Mouse (Mus musculus): ENCODE data around the gene Antxrl.

The Antxrl gene

GRCm38 (mm10) chr14:34052516-34052915 is at the start of gene Antxrl:
Gene Antxrl (plus strand): TSS chr14:34052707.
- DNase-seq (ENCODE audit: low read depth): no peak

- no peak for DNase-seq (ENCODE audit: low read depth)
Observed at GRCm38 (mm10) chr14:34015063-34015462, 37.4 kb upstream of the Antxrl start, which contains the start of gene Gm30083. Gene Gm30083 (minus strand): TSS chr14:34015182.

GRCm38 (mm10) chr14:34016381-34016780 is 36.1 kb upstream of the Antxrl start, which contains the start of gene Gm5460:
Gene Gm5460 (plus strand): TSS chr14:34016758.
- DNase-seq (ENCODE audit: low read depth): no peak

DNA sequence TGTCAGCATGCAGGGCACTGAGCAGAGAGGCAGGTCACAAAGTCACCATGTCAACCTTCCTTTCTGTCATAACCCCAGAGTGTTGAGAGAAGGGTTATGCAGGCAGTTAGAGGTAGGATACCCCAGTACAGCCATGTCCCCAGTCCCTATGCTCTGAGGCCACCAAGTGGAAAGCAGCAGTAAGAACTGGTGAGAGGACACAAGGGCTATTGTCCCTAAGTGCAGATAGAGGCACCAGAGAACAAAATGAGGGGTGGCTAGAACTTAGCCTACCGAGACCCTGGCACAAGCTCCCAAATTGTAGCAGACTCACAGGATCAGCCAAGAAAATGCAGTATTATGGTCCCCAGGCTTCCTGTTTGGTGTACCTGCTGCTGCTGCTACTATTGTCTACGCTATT is 35.6 kb upstream of the Antxrl start:
- no peak for DNase-seq (ENCODE audit: low read depth)

DNA sequence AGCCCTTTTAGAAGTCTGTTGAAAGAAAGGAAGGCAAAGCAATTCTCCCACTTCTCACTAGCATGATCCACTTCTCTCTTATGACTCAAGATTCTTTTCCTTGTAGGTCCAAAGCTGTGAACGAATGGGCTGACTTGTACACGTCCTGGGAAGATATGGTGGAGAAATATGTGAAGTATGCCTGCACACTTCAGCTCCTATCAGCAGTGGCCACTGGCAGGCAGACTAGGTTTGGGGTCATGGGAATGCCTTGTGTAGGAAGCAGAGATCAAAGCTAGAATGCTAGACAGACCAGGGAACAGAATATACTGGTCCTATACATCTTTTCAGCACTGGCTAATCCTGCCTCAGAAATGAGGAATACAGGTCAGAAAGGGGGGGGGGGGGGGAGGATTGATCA is 25.8 kb upstream of the Antxrl start:
- no peak for DNase-seq (ENCODE audit: low read depth)

DNA sequence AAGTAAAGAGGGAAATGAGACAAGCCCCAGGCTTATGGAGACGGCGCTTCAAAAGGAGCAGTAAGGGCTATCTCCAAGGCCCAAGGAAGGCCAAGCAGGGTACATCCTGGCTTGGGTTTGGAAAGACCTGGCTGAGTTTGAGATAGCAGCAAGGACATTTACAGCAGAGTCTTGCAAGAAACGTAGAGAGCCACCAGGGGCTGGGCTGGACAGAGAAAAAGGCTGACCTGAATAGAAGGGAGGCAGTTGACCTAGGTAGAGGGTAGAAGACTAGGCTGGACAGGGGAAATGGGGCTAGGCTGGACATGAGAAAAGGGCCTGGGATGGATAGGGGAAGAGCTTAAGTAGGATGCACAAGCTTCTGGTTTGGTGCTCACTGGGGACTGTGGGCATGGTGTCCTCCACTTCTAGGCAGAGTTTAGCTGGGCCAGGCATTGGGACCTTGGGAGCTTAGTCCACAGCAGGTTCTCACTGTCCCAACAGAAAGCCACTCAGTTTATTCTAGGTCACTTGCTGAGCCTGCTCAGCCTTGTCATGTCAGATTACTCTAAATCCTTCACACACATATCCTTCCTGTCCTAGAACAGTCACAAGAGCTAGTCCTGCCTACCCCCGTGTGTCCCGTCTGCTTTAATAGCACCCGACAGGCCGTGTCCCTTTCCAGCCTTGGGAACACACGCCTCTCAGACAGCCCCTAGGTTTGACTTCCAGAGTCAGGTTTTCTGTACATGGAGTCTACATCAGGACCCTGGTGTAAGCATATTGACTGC is 18.5 kb upstream of the Antxrl start:
- DNase-seq (ENCODE audit: low read depth): no peak

DNA sequence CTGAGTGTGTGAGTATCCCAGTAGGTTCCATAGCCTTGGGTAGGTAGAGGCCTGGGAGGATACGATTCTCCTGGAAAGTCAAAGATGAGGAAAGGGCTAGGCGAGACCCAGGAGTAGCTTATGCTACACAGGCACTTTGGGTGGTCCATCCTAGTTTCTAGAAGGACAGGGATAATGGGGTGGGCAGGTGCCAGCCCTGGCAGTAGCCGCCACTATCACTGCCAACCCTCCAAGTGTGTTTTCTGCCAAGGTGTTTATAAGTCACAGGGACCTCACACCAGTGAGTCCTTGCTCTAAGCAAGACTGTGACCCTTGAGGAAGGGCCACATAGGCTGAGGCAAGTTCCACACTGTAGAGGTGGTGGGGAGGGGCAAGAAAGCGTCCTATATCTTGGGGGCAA is 11.3 kb upstream of the Antxrl start:
- DNase-seq (ENCODE audit: low read depth): no peak

GRCm38 (mm10) chr14:34043341-34043740 is 9.2 kb upstream of the Antxrl start:
- no peak for DNase-seq (ENCODE audit: low read depth)

GRCm38 (mm10) chr14:34050101-34050779 is 2.3 kb upstream of the Antxrl start:
- no peak for DNase-seq (ENCODE audit: low read depth)

- DNase-seq (ENCODE audit: low read depth): peak; percentile 7
Observed at GRCm38 (mm10) chr14:34071665-34072064, 19.2 kb downstream of the Antxrl start.

GRCm38 (mm10) chr14:34075346-34075745 is 22.8 kb downstream of the Antxrl start:
- DNase-seq (ENCODE audit: low read depth): no peak

DNA sequence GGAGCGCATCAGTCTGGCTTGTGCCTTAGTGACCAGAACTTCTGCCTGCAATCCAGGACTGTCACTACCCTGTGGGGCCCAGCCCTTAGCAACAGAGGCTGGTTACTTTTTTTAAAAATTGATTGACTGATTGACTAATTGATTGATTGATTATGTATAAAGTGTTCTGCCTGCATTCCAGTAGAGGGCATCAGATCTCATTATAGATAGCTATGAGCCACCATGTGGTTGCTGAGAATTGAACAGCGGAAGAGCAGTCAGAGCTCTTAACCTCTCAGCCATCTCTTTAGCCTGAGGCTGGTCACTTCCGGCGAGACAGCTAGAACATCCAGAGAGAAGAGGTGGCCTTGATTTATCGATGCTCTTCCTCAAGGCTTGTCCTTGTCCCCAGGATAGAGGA is 24.7 kb downstream of the Antxrl start:
- no peak for DNase-seq (ENCODE audit: low read depth)

- no peak for DNase-seq (ENCODE audit: low read depth)
Observed at GRCm38 (mm10) chr14:34078293-34078692, 25.8 kb downstream of the Antxrl start.

DNA sequence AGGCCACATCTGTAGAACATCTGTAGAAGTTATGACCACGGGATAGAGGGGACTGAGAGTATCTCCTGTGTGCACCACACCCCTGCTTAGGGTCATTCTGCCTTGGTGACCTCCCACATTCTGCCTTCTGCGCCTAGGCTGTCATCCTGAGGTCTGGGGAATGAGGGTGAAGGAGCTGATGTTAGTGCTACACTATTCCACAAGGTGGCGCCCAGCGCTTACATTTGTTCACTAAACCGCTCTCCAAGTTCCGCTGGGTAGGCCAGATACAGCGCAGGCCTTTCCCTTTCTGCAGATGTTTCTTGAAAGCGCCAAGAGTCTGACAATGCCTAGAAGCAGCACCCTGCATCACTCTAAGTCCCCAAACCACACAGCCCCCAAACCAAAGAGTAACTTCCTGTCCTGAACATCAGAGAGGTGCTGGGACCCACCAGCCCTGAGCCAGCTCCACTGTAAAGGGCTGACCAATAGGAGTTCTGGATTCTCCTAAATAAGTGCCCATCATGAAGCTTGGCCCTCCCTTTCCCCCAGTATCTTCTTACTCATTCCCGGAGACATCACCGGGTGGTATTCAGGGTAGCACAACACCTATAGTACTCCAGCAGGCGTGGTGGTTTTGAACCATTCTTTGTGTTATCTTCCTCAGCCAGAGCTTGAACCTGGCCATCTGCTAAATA is 28.0 kb downstream of the Antxrl start:
- DNase-seq (ENCODE audit: low read depth): peak; percentile 77

GRCm38 (mm10) chr14:34085731-34086130 is 33.2 kb downstream of the Antxrl start, which contains the start of gene Anxa8:
Gene Anxa8 (plus strand): TSS chr14:34085981.
- no peak for DNase-seq (ENCODE audit: low read depth)

- DNase-seq (ENCODE audit: low read depth): no peak
Observed at GRCm38 (mm10) chr14:34086806-34087205, 34.3 kb downstream of the Antxrl start.

GRCm38 (mm10) chr14:34087856-34088398 is 35.4 kb downstream of the Antxrl start:
- DNase-seq (ENCODE audit: low read depth): no peak

GRCm38 (mm10) chr14:34089796-34090195 is 37.3 kb downstream of the Antxrl start:
- no peak for DNase-seq (ENCODE audit: low read depth)

GRCm38 (mm10) chr14:34091475-34091874 is 39.0 kb downstream of the Antxrl start:
- DNase-seq (ENCODE audit: low read depth): no peak

- no peak for DNase-seq (ENCODE audit: low read depth)
Observed at GRCm38 (mm10) chr14:34092856-34093255, 40.3 kb downstream of the Antxrl start.

DNA sequence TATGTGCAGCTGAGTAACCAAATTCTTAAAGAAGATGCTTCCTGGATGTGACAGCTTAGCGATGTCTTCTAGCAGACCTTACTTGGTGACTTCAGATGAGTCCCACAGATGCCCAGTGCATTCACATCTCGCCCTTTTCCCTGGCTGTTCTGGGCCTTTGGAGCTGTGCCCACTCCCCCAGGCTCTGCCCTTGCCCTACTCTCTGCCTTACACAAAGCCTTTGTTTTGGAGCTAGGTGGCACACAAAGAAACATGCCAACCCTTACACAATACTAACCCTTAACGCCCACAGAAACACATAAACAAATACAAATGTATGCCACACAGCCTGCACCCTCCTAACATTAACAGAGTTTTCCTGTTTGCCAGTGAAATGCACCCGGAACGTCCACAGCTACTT is 43.7 kb downstream of the Antxrl start:
- no peak for DNase-seq (ENCODE audit: low read depth)

DNA sequence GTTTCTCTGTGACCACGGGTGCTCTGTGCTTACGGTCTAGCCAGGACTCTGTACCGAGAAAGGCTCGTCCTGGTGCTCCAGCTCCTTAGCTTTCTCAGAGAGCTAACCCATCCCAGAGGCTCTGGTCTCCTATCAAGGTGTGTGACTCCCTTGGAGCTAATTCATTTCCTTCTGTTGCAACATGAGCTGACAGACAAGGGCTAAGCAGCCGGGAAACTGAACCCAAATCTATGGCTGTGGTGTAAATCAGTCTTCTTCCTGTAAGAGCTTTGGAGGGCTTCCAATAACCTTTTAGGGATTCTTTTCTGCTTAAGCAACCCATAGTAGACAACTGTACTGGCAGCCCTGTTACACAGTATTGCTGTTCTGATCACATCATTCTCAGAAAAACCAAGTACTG is 50.1 kb downstream of the Antxrl start, which contains the start of gene A630023A22Rik:
Gene A630023A22Rik (minus strand): TSS at position 154 of the 400 bp plus-strand sequence.
- DNase-seq (ENCODE audit: low read depth): no peak

All from 416B (cell line).